Mouse (Mus musculus) heart, postnatal 0 days (tissue): ENCODE measurements around the gene Evc. TPM values are rescaled to one million over a fixed set of nuclear protein-coding genes. Genes with fewer than 3 reads are reported as not detected.
A peak's percentile ranks its signal among the peaks of the same experiment; 100 is the strongest.

ENCODE experiments used
- ATAC-seq: fragments of 200-750 bp; cut with Nextera tagmentation; 2 replicates; pipeline ENCODE4 v1.8.0; 2017; ENCODE audit warnings: low read depth, moderate number of reproducible peaks, moderate library complexity; ENCODE audit not compliant: insufficient read depth
- DNase-seq: peaks from one replicate; pipeline ENCODE4 v3.0.0-alpha.2; 2016; ENCODE audit warnings: low spot score
- H3K27ac ChIP-seq: fragments of 300-500 bp; sonication (generic); 2 replicates; pipeline ENCODE4 v1.5.1; 2014; ENCODE audit warnings: low read depth, mild to moderate bottlenecking
- H3K27me3 ChIP-seq: fragments of 300-500 bp; sonication (generic); 2 replicates; pipeline ENCODE4 v1.6.1; 2014; ENCODE audit warnings: low read length, mixed read lengths; ENCODE audit not compliant: control insufficient read depth, insufficient read depth
- H3K36me3 ChIP-seq: fragments of 300-500 bp; sonication (generic); replicated peaks from 2 replicates; pipeline ENCODE4 v1.6.1; 2014; ENCODE audit warnings: low read length, mixed read lengths; ENCODE audit not compliant: control insufficient read depth, insufficient read depth
- H3K4me1 ChIP-seq: fragments of 300-500 bp; sonication (generic); 2 replicates; pipeline ENCODE4 v1.6.1; 2014; ENCODE audit warnings: antibody characterized with exemption; ENCODE audit not compliant: control insufficient read depth, insufficient read depth
- H3K4me2 ChIP-seq: fragments of 300-500 bp; sonication (generic); 2 replicates; pipeline ENCODE4 v1.6.1; 2014; ENCODE audit warnings: low read depth, mild to moderate bottlenecking, low read length, moderate library complexity
- H3K4me3 ChIP-seq: fragments of 300-500 bp; sonication (generic); 2 replicates; pipeline ENCODE4 v1.5.1; 2014; ENCODE audit warnings: low read depth, low read length
- H3K9ac ChIP-seq: fragments of 300-500 bp; sonication (generic); replicated peaks from 2 replicates; pipeline ENCODE4 v1.6.1; 2014; ENCODE audit warnings: low read depth, low read length, mixed read lengths
- H3K9me3 ChIP-seq: fragments of 300-500 bp; sonication (generic); replicated peaks from 2 replicates; pipeline ENCODE4 v1.6.1; 2016; ENCODE audit warnings: low read length; ENCODE audit not compliant: control insufficient read depth
- CTCF ChIP-seq: IDR thresholded peaks from 2 replicates; pipeline ENCODE4 v1.5.1; 2016; ENCODE audit warnings: antibody characterized with exemption, control low read depth, low read depth
- EP300 ChIP-seq: IDR thresholded peaks from 2 replicates; pipeline ENCODE4 v1.6.1; 2016; ENCODE audit warnings: antibody characterized with exemption, low read depth
- WGBS: fragments of 180-500 bp; shearing (Covaris S2); extraction: QIAGEN DNeasy Blood & Tissue Kit; methylation state at CpG from one replicate; pipeline ENCODE4 v1.1.7; 2014; 5-methylcytosine and 5-hydroxymethylcytosine counted together
- polyA plus RNA-seq: library from polyadenylated mRNA; unstranded; fragments of >200 nt; fragmentation: Nextera tagmentation; extraction: Ambion mirVana; gene quantifications from 2 replicates; pipeline ENCODE4 v1.2.1, GENCODE M21; 2015
- total RNA-seq: library from RNA; depleted of rRNA; stranded (reverse); fragments of >200 nt; gene quantifications from 2 replicates; pipeline ENCODE4 v1.2.3, GENCODE M21; 2014; ENCODE audit warnings: low replicate concordance

Gene Evc
- total and polyA plus RNA-seq, 2 experiments from 2014 or later, result 1.8 to 2.8 TPM

GRCm38 (mm10) chr5:37365751-37366150, 29.1 kb upstream of the Evc start:
- Histone ChIP-seq H3K4me2 (no peak overlapping the region), H3K4me3 (no peak overlapping the region), H3K27ac (no peak overlapping the region), H3K36me3 (no peaks in the 10 kb centered on the region), H3K9me3 (no peaks in the 10 kb centered on the region), H3K4me1 (no peaks in the 10 kb centered on the region), H3K9ac (no peak overlapping the region), H3K27me3 (no peaks in the 10 kb centered on the region)
- TF ChIP-seq EP300 (no peak), CTCF (0 out of 2 replicates have a peak, but pooled peaks have one; percentile 20)
- ATAC-seq (no peak), DNase-seq (no peak)

GRCm38 (mm10) chr5:37363284-37363683, 26.6 kb upstream of the Evc start:
- H3K27ac ChIP-seq, result no peak overlapping the region
- DNase-seq, result no peak
- WGBS, result 82% methylated on average over 5 of the region's 5 CpGs
- no peak overlapping the region for H3K4me3 ChIP-seq
- no peak for ATAC-seq
- no peaks in the 10 kb centered on the region for H3K9me3 ChIP-seq
- no peak overlapping the region for H3K9ac ChIP-seq
- no peaks in the 10 kb centered on the region; the same call in 1 of the 2 replicates for H3K36me3 ChIP-seq
- H3K27me3 ChIP-seq, result no peaks in the 10 kb centered on the region
- TF ChIP-seq CTCF, result no peak
- no peak for TF ChIP-seq EP300
- no peak overlapping the region for H3K4me2 ChIP-seq
- no peaks in the 10 kb centered on the region for H3K4me1 ChIP-seq

DNA sequence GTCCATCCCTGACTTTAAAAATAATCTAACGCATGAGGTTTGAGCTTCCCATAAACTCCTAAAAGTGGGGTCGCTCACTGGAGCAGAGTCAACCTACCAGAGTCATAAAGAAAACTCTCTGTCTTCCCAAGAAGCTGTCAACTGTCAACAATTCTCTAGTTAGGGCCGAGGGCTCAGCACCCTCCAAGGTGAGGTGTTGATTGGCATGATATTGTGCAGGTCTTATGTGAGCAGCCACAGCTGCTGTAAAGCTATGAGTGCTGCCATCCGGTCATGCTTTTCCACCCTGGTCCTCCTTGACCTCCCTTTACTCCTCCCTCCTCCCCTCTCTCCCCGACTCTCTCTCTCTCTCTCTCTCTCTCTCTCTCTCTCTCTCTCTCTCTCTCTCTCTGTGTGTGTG, 25.9 kb upstream of the Evc start:
- TF ChIP-seq EP300, result no peak
- Histone ChIP-seq H3K9me3 (no peaks in the 10 kb centered on the region), H3K4me2 (no peak overlapping the region), H3K36me3 (no peaks in the 10 kb centered on the region; the same call in 1 of the 2 replicates), H3K4me1 (no peaks in the 10 kb centered on the region), H3K4me3 (no peak overlapping the region), H3K27ac (no peak overlapping the region), H3K9ac (no peak overlapping the region), H3K27me3 (no peaks in the 10 kb centered on the region)
- 31% methylated on average over 5 of the region's 5 CpGs for WGBS
- DNase-seq, result no peak
- ATAC-seq, result no peak

GRCm38 (mm10) chr5:37356027-37356426, 19.3 kb upstream of the Evc start:
- no peak for DNase-seq
- Histone ChIP-seq H3K9me3 (no peaks in the 10 kb centered on the region), H3K4me3 (no peak overlapping the region), H3K27me3 (no peaks in the 10 kb centered on the region), H3K4me1 (no peaks in the 10 kb centered on the region), H3K9ac (no peak overlapping the region), H3K4me2 (no peak overlapping the region), H3K27ac (no peak overlapping the region), H3K36me3 (peaks cover 9% of the 10 kb centered on the region)
- 82% methylated on average over 8 of the region's 8 CpGs for WGBS
- TF ChIP-seq EP300, result no peak
- TF ChIP-seq CTCF, result no peak
- ATAC-seq, result no peak

DNA sequence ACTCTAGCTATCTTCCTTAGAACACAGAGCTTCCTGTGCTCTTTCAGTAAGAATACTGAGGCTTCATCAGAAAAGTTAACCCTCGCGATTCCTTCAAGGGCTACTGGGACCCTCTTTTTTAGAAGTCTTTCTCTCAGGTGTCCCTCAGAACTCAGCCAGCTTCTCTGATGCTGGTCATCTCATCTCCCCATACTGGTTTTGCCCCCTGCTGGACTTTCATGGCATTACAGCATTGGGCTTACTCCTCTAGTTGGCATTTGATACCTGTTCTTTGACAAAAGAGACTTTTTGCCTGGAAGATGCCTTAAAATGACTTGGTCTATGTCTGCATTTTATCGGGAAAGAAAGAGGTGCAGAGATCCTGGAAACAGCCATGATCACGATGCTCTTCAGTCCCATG, 17.7 kb upstream of the Evc start:
- ATAC-seq (no peak), DNase-seq (peak; percentile 30)
- no peak for TF ChIP-seq EP300
- peak; percentile 64 for TF ChIP-seq CTCF
- H3K4me2 ChIP-seq, result no peak overlapping the region
- no peaks in the 10 kb centered on the region for H3K4me1 ChIP-seq
- no peak overlapping the region for H3K27ac ChIP-seq
- peaks cover 11% of the 10 kb centered on the region for H3K36me3 ChIP-seq
- no peaks in the 10 kb centered on the region for H3K9me3 ChIP-seq
- no peak overlapping the region for H3K4me3 ChIP-seq
- WGBS, result 70% methylated on average over 4 of the region's 4 CpGs
- H3K9ac ChIP-seq, result no peak overlapping the region
- no peaks in the 10 kb centered on the region for H3K27me3 ChIP-seq

DNA sequence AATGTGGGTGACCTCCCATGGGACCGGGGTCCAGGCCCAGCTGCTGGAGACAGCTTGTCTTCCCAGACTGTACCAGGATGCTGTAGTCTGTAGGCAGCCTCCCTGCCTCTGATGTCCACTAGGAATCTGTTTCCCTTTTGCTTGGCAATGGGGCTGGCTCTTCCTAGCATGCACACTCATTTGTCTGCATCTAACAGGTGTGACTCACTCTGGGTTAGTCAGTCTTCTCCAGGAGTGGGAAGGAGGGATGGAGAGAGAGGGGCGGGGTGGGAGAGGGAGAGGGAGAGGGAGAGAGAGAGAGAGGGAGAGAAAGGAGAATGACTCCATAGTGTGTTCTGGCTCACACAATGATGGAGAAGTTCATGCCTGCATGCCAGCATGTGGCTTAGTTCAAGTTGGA, 15.1 kb upstream of the Evc start:
- no peak for DNase-seq
- no peak overlapping the region for H3K9ac ChIP-seq
- no peaks in the 10 kb centered on the region for H3K9me3 ChIP-seq
- ATAC-seq, result no peak
- H3K27ac ChIP-seq, result no peak overlapping the region
- no peaks in the 10 kb centered on the region for H3K27me3 ChIP-seq
- H3K4me3 ChIP-seq, result no peak overlapping the region
- no peak overlapping the region for H3K4me2 ChIP-seq
- TF ChIP-seq EP300, result no peak
- no peak for TF ChIP-seq CTCF
- peaks cover 11% of the 10 kb centered on the region for H3K36me3 ChIP-seq
- WGBS, result 88% methylated on average over 2 of the region's 2 CpGs
- H3K4me1 ChIP-seq, result no peaks in the 10 kb centered on the region
